Mouse (Mus musculus) urinary bladder, adult 18-20 months (tissue): ENCODE measurements around the gene Zbtb16.
A peak's percentile ranks its signal among the peaks of the same experiment; 100 is the strongest.

Experiments used
- DNase-seq, 2 experiments: peaks; one replicate each; pipeline ENCODE4 v3.0.0; 2022; ENCODE audit warnings: low spot score in 2 of 2, mixed read lengths in 2 of 2

Zbtb16 gene

DNA sequence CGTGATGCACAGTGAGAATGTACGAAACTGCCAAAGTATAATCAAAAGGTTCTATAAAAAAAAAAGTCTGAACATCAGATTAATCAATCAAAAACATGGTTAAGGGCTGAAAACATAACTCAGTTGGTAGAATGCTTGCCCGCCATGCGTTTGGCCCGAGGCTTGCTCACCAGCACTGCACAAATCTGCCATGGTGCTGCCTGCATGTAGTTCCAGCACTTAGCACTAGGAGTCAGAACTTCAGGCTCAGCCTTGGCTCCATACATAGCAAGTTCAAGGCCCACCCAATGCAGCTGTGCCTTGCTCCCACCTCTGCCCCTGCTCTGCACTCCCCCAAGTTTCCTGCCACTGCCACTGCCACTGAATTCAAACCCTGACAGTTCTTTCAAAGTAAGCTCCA lies 230.3 kb downstream of the Zbtb16 start:
- no peak for DNase-seq

DNA sequence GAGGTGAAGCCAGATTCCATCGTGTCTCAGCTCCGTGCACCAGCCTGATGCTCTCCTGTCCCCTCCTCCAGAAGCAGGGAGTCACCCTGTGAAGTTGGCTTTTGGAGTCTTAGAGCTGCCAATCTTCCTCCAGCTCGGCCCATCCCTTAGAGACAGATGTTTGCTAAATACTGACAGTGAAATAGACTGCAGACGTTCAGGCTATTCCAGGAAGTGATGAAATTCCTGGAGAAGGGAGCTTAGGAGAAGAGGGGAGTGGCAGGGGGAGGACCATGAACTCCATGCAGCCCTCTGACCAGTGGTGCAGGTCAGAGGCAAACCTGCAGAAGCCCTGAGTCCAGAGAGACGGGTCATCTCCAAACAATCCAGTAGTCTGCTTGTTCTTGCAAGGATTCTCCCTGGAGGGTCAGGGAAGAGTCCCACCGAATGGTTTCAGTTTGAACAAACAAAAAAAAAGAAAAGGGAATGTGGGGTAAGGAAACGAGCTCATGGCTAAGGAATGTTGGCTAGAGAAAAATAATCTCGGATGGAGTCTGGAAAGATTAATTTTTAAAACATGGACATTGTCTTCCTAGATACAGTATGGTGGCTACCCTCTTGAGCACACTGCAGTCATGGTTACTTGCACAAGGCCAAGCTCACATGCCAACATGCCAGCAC lies 231.0 kb downstream of the Zbtb16 start, which contains the start of gene Nnmt:
Gene Nnmt (minus strand): TSS at position 215 of the 660 bp plus-strand sequence.
- DNase-seq: peak in 1 of 2 experiments; percentile 25
